Mouse (Mus musculus) telencephalon, adult 2 months (tissue): ENCODE measurements around the gene Naa38.

Experiments
- DNase-seq: peaks from one replicate; pipeline ENCODE4 v3.0.0-alpha.2; 2011; ENCODE audit warnings: low read depth, low spot score

Naa38 gene

GRCm38 (mm10) chr11:69395235-69395633, at the start of gene Naa38, which contains the start of gene Cyb5d1:
TSS of gene Naa38 (plus strand) at chr11:69395487.
TSS of gene Cyb5d1 (minus strand) at chr11:69395631.
- peak; percentile 96 for DNase-seq

- no peak for DNase-seq
These were observed 48.8 kb upstream of the Naa38 start for GRCm38 (mm10) chr11:69346441-69346840.

- DNase-seq = no peak
These were observed 38.7 kb upstream of the Naa38 start for GRCm38 (mm10) chr11:69356544-69356943.

- no peak for DNase-seq
These were observed 37.6 kb upstream of the Naa38 start for GRCm38 (mm10) chr11:69357690-69358089.

- DNase-seq = no peak
These were observed 33.3 kb upstream of the Naa38 start for GRCm38 (mm10) chr11:69362021-69362420.

- DNase-seq = no peak
These were observed 32.8 kb upstream of the Naa38 start for GRCm38 (mm10) chr11:69362479-69362878.

GRCm38 (mm10) chr11:69364376-69364775, 30.9 kb upstream of the Naa38 start:
- DNase-seq = no peak

- DNase-seq = peak; percentile 67
These were observed 30.4 kb upstream of the Naa38 start for GRCm38 (mm10) chr11:69364910-69365309.

GRCm38 (mm10) chr11:69365722-69366121, 29.6 kb upstream of the Naa38 start:
- no peak for DNase-seq

- peak; percentile 95 for DNase-seq
These were observed 29.0 kb upstream of the Naa38 start for GRCm38 (mm10) chr11:69366157-69366854.

GRCm38 (mm10) chr11:69366855-69367615, 28.3 kb upstream of the Naa38 start:
- DNase-seq = peak; percentile 65

GRCm38 (mm10) chr11:69367616-69368355, 27.5 kb upstream of the Naa38 start:
- no peak for DNase-seq

GRCm38 (mm10) chr11:69368356-69369214, 26.7 kb upstream of the Naa38 start:
- DNase-seq = no peak

GRCm38 (mm10) chr11:69369215-69369989, 25.9 kb upstream of the Naa38 start, which contains the start of gene Chd3:
TSS of gene Chd3 (minus strand) at chr11:69369406.
- no peak for DNase-seq

- no peak for DNase-seq
These were observed 25.1 kb upstream of the Naa38 start for GRCm38 (mm10) chr11:69369990-69370816.

GRCm38 (mm10) chr11:69370817-69371215, 24.5 kb upstream of the Naa38 start:
- no peak for DNase-seq

- DNase-seq = no peak
These were observed 23.7 kb upstream of the Naa38 start for GRCm38 (mm10) chr11:69371601-69372000.

- DNase-seq = no peak
These were observed 23.1 kb upstream of the Naa38 start for GRCm38 (mm10) chr11:69372056-69372779.

- DNase-seq = no peak
These were observed 22.5 kb upstream of the Naa38 start for GRCm38 (mm10) chr11:69372780-69373170.
